Mouse (Mus musculus): ENCODE results near the gene Cux2. TPM values are rescaled to one million over a fixed set of nuclear protein-coding genes. Genes with fewer than 3 reads are reported as not detected.

Cux2 gene
- total and polyA plus RNA-seq, 3 experiments, result 0.11 TPM; not detected in 2

DNA sequence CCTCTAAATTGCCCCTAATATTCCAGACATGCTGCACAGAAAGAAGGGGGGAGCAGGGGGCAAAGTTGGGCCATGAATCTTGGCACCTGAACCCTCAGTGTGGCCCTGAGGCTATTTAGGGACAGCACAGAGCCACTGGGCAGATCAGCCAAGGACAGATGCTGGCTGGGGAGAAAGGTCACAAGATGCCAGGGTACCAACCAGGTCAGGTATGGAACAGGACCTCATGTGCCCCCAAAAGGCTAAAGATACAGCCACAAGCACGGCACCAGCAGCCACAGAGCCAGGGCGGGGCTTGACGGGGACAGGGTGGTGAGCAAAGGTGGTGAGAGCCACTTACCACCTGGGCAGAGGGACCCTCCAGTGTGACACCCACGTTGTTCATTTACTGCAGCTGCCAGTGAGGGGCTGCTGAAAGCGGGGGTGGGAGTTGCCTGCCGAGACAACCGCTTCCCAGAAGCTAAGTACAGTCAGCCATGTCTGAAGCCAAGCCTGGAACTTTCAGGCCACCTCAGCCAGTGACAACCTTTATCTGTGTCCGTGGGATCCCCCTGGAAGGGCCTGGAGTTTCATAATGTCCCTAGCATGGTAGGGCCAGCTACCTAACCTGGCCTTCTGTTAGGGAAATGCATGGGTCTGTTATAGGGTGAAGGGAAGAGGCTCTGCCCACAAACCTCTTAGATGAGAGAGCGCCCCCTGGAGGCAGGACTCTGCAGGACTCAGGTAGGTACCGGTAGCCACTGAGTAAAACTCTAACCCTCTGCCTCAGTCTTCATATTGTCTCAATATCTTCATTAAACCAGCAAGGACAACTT lies 50.7 kb downstream of the Cux2 start:
- Histone ChIP-seq H3K9me3 (replicated peaks) (no peaks in the 10 kb centered on the region), H3K4me1 (ENCODE audit: insufficient read depth, low read depth, low read length) (peaks cover 5% of the 10 kb centered on the region; the same call in 1 of the 2 replicates), H3K27me3 (ENCODE audit: insufficient read depth, low read length) (peaks cover 11% of the 10 kb centered on the region; the same call in 1 of the 2 replicates), H3K4me3 (ENCODE audit: low read depth, low read length) (no peak overlapping the region), H3K36me3 (replicated peaks) (no peaks in the 10 kb centered on the region)
- ATAC-seq (ENCODE audit: extremely low read depth, insufficient number of reproducible peaks, low FRiP score, poor library complexity, severe bottlenecking) (no peak), DNase-seq (ENCODE audit: low spot score) (peak; percentile 43)
- no peak for TF ChIP-seq POLR2AphosphoS5 (IDR thresholded peaks at IDR 0.05; ENCODE audit: insufficient replicate concordance, low read depth, low read length)
- TF ChIP-seq GATA2 (IDR thresholded peaks at IDR 0.05; ENCODE audit: borderline replicate concordance, low read depth, low read length), result no peak
- peak; percentile 64 for TF ChIP-seq CTCF (IDR thresholded peaks at IDR 0.05; ENCODE audit: low read depth, low read length)
- TF ChIP-seq TAL1 (conservative IDR thresholded peaks at IDR 0.05; ENCODE audit: low read depth, low read length), result no peak
- no peak for TF ChIP-seq GATA1 (IDR thresholded peaks at IDR 0.05; ENCODE audit: borderline replicate concordance, low read length)

DNA sequence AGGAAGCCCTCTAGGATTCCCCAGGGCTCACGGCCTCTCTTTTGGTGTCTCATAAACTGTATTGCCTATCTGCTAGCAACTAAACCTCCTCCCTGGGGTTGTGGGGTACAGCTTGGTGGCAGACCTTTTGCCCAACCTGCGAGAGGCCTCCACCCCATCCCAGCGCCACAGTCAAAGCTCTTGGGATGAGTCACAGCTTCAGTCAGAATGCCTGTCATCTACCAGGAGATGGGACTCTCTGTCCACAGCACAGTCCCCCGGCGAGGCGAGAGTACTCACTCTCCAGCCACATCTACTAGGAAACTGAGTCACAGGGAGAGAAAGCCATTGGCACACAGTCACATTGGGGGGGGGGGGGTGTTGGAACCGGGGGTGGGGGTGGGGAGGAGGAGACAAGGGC lies 51.6 kb downstream of the Cux2 start:
- ATAC-seq (ENCODE audit: extremely low read depth, insufficient number of reproducible peaks, low FRiP score, poor library complexity, severe bottlenecking) (no peak), DNase-seq (ENCODE audit: low spot score) (no peak)
- Histone ChIP-seq H3K4me3 (ENCODE audit: low read depth, low read length) (no peak overlapping the region), H3K4me1 (ENCODE audit: insufficient read depth, low read depth, low read length) (peaks cover 5% of the 10 kb centered on the region; the same call in 1 of the 2 replicates), H3K27me3 (ENCODE audit: insufficient read depth, low read length) (peaks cover 11% of the 10 kb centered on the region; the same call in 1 of the 2 replicates), H3K9me3 (replicated peaks) (no peaks in the 10 kb centered on the region), H3K36me3 (replicated peaks) (no peaks in the 10 kb centered on the region)
- TF ChIP-seq TAL1 (conservative IDR thresholded peaks at IDR 0.05; ENCODE audit: low read depth, low read length), result no peak
- TF ChIP-seq POLR2AphosphoS5 (IDR thresholded peaks at IDR 0.05; ENCODE audit: insufficient replicate concordance, low read depth, low read length), result no peak
- no peak for TF ChIP-seq CTCF (IDR thresholded peaks at IDR 0.05; ENCODE audit: low read depth, low read length)
- TF ChIP-seq GATA1 (IDR thresholded peaks at IDR 0.05; ENCODE audit: borderline replicate concordance, low read length), result no peak
- no peak for TF ChIP-seq GATA2 (IDR thresholded peaks at IDR 0.05; ENCODE audit: borderline replicate concordance, low read depth, low read length)

DNA sequence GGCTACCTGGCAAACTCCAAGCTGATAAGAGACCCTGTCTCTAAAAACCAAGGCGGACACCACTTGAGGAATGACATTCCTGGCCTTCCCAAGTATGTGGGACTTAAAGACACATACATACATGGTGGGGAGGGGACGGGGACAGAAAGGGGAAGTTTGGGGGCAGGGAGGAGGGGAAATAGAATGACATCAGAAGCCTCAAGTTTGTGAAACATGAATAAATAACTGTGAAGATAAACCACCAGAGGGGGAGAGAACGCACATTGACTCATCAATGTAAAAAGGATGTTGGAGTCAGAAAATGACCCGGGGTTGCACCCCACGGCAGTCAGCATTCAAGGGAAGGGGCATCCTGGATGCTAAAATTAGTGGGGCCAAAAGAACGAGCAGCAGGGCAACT lies 53.2 kb downstream of the Cux2 start:
- TF ChIP-seq GATA1 (IDR thresholded peaks at IDR 0.05; ENCODE audit: borderline replicate concordance, low read length) (no peak), GATA2 (IDR thresholded peaks at IDR 0.05; ENCODE audit: borderline replicate concordance, low read depth, low read length) (no peak), CTCF (IDR thresholded peaks at IDR 0.05; ENCODE audit: low read depth, low read length) (no peak), TAL1 (conservative IDR thresholded peaks at IDR 0.05; ENCODE audit: low read depth, low read length) (no peak), POLR2AphosphoS5 (IDR thresholded peaks at IDR 0.05; ENCODE audit: insufficient replicate concordance, low read depth, low read length) (no peak)
- no peak overlapping the region for H3K4me3 ChIP-seq (ENCODE audit: low read depth, low read length)
- peaks cover 5% of the 10 kb centered on the region; the same call in 1 of the 2 replicates for H3K4me1 ChIP-seq (ENCODE audit: insufficient read depth, low read depth, low read length)
- peaks cover 11% of the 10 kb centered on the region; the same call in 1 of the 2 replicates for H3K27me3 ChIP-seq (ENCODE audit: insufficient read depth, low read length)
- no peaks in the 10 kb centered on the region for H3K9me3 ChIP-seq (replicated peaks)
- no peak for ATAC-seq (ENCODE audit: extremely low read depth, insufficient number of reproducible peaks, low FRiP score, poor library complexity, severe bottlenecking)
- no peaks in the 10 kb centered on the region for H3K36me3 ChIP-seq (replicated peaks)
- no peak for DNase-seq (ENCODE audit: low spot score)

DNA sequence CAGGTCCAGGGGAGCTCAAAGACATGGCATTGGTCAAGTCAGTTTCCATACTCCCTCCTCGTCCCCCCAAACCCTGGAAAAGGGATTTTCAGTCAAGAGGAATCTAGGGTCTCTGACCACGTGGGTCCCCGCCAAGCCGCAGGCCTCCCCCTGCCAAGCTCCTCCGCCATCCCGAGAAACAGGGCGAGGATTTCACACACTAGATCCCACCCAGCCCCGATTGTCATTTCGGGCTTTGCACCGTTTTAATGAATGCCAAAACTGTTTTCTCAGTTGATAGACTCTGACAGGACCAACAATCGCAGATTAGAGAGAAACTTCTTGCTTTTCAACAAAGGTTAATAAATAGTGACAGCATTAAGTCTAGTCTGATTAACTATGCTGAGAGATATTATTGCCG lies 55.1 kb downstream of the Cux2 start:
- ATAC-seq (ENCODE audit: extremely low read depth, insufficient number of reproducible peaks, low FRiP score, poor library complexity, severe bottlenecking), result no peak
- Histone ChIP-seq H3K9me3 (replicated peaks) (no peaks in the 10 kb centered on the region), H3K4me1 (ENCODE audit: insufficient read depth, low read depth, low read length) (peaks cover 5% of the 10 kb centered on the region; the same call in 1 of the 2 replicates), H3K36me3 (replicated peaks) (no peaks in the 10 kb centered on the region), H3K4me3 (ENCODE audit: low read depth, low read length) (no peak overlapping the region), H3K27me3 (ENCODE audit: insufficient read depth, low read length) (peaks cover 11% of the 10 kb centered on the region; the same call in 1 of the 2 replicates)
- no peak for TF ChIP-seq POLR2AphosphoS5 (IDR thresholded peaks at IDR 0.05; ENCODE audit: insufficient replicate concordance, low read depth, low read length)
- TF ChIP-seq CTCF (IDR thresholded peaks at IDR 0.05; ENCODE audit: low read depth, low read length), result no peak
- no peak for TF ChIP-seq GATA1 (IDR thresholded peaks at IDR 0.05; ENCODE audit: borderline replicate concordance, low read length)
- TF ChIP-seq GATA2 (IDR thresholded peaks at IDR 0.05; ENCODE audit: borderline replicate concordance, low read depth, low read length), result no peak
- TF ChIP-seq TAL1 (conservative IDR thresholded peaks at IDR 0.05; ENCODE audit: low read depth, low read length), result no peak
- no peak for DNase-seq (ENCODE audit: low spot score)

DNA sequence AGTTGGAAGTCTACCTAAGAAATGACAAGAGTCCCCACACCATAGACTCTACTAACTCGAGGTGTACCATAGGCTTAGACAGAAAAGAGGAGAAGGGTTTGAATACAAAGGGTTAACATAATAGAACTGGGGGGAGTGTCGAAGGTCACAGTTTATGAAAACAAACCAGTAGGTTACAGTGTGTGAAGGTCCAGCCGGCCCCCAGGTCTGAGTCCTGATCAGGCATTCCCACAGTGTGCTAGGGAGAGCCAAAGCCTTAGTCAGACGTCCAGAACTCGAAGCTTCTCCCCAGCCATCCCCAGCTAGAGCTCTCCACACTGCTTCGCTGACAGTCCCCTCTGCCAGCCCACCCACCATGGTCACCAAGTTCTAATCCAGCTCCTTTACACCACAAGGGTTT lies 58.0 kb downstream of the Cux2 start:
- Histone ChIP-seq H3K9me3 (replicated peaks) (no peaks in the 10 kb centered on the region), H3K4me1 (ENCODE audit: insufficient read depth, low read depth, low read length) (no peaks in the 10 kb centered on the region), H3K36me3 (replicated peaks) (no peaks in the 10 kb centered on the region), H3K27me3 (ENCODE audit: insufficient read depth, low read length) (0 out of 2 replicates have a peak, but pooled peaks cover 2% of the 10 kb centered on the region), H3K4me3 (ENCODE audit: low read depth, low read length) (no peak overlapping the region)
- DNase-seq (ENCODE audit: low spot score) (no peak), ATAC-seq (ENCODE audit: extremely low read depth, insufficient number of reproducible peaks, low FRiP score, poor library complexity, severe bottlenecking) (no peak)
- no peak for TF ChIP-seq GATA2 (IDR thresholded peaks at IDR 0.05; ENCODE audit: borderline replicate concordance, low read depth, low read length)
- no peak for TF ChIP-seq CTCF (IDR thresholded peaks at IDR 0.05; ENCODE audit: low read depth, low read length)
- TF ChIP-seq TAL1 (conservative IDR thresholded peaks at IDR 0.05; ENCODE audit: low read depth, low read length), result no peak
- no peak for TF ChIP-seq POLR2AphosphoS5 (IDR thresholded peaks at IDR 0.05; ENCODE audit: insufficient replicate concordance, low read depth, low read length)

DNA sequence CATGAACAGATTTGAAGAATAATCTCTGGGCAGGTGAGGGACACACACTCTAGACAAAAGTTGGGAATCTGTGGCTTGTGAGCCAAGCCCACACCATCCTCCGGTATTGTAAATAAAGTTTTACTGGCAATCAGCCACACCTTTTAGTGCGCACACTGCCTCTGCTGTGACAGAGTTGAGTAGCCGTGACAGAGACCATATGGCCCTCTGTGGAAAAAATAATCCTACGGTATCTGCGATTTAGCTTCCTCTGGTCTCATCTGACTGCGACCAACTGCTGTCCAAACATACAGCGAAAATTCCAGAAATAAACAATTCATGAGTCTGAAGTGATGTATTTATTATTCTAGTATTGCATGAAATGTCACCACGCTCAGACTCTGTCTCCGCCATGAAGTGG lies 64.0 kb downstream of the Cux2 start:
- ATAC-seq (ENCODE audit: extremely low read depth, insufficient number of reproducible peaks, low FRiP score, poor library complexity, severe bottlenecking) (no peak), DNase-seq (ENCODE audit: low spot score) (no peak)
- H3K4me1 ChIP-seq (ENCODE audit: insufficient read depth, low read depth, low read length), result no peaks in the 10 kb centered on the region
- TF ChIP-seq GATA2 (IDR thresholded peaks at IDR 0.05; ENCODE audit: borderline replicate concordance, low read depth, low read length) (no peak), GATA1 (IDR thresholded peaks at IDR 0.05; ENCODE audit: borderline replicate concordance, low read length) (no peak), TAL1 (conservative IDR thresholded peaks at IDR 0.05; ENCODE audit: low read depth, low read length) (no peak), CTCF (IDR thresholded peaks at IDR 0.05; ENCODE audit: low read depth, low read length) (no peak), POLR2AphosphoS5 (IDR thresholded peaks at IDR 0.05; ENCODE audit: insufficient replicate concordance, low read depth, low read length) (no peak)
- H3K36me3 ChIP-seq (replicated peaks), result no peaks in the 10 kb centered on the region
- no peaks in the 10 kb centered on the region for H3K9me3 ChIP-seq (replicated peaks)
- no peaks in the 10 kb centered on the region for H3K27me3 ChIP-seq (ENCODE audit: insufficient read depth, low read length)
- H3K4me3 ChIP-seq (ENCODE audit: low read depth, low read length), result no peak overlapping the region

Data from G1E (cell line).